Mouse (Mus musculus) cortical plate, adult 2 months (tissue): ENCODE measurements at regions not wholly inside any gene's neighbourhood (a gene's known extent, or its start where the extent isn't known, plus 50 kb on each side); places are given as distances from the start of the nearest gene placed in this dataset.

ENCODE experiments used
- CTCF ChIP-seq: fragments of 200-500 bp; IDR thresholded peaks from 2 replicates; pipeline ENCODE4 v1.5.1; 2011; ENCODE audit warnings: mild to moderate bottlenecking, control low read depth, low read length; ENCODE audit not compliant: insufficient read depth; ENCODE audit errors: extremely low read depth
- POLR2A ChIP-seq: fragments of 200-500 bp; IDR thresholded peaks from 2 replicates; pipeline ENCODE4 v1.6.1; 2011; ENCODE audit warnings: mild to moderate bottlenecking, low read length, control low read depth; ENCODE audit not compliant: insufficient read depth; ENCODE audit errors: extremely low read depth

- TF ChIP-seq CTCF (no peak), POLR2A (no peak)
Measured at GRCm38 (mm10) chr14:71036620-71037019, 437.0 kb upstream of the Fam160b2 start.
